Mouse (Mus musculus) monocyte, adult 2 months (primary cell): ENCODE measurements around the gene Ugt8a.

ENCODE experiments used
- DNase-seq, 2 experiments: peaks; one replicate each; pipeline ENCODE4 v3.0.0; 2022; ENCODE audit warnings: low spot score in 2 of 2, low read depth in 1 of 2

Ugt8a gene

GRCm38 (mm10) chr3:125938092-125938755 lies at the start of gene Ugt8a:
Gene Ugt8a, minus strand, starts transcription at chr3:125938619.
- no peak for DNase-seq

GRCm38 (mm10) chr3:125986639-125987038 lies 48.2 kb upstream of the Ugt8a start:
- DNase-seq, result no peak

DNA sequence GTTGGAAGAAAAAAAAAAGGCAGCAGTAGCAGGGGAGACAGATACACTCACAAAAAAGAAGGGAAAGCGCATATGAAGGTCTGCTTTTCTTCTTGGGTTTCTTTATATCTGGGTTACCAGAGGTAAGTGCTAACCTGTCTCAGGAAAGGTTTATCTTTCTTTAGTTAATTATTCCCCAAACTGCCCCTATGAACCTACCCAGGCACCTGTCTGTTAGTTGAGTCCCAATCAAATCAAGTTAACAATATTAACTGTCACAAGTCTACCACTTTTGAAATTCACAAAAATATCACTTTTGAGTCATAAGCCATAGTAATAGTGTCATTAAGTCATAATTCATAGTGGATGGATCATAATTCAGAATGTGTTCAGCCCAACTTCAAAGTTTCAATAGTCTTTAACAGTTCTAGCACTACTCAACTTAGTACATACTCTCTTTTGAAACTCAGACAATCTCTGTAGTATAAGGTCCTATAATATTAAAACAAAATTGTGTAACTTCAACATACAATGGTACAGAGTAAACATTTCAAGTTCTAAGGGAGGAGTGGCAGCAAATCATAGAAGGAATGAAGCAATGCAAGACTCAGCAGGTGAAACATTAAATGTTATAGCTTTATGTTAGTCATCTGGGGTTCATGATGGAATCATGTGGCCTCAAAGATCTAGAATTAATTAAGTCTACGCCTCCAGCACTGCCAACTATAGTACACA lies 45.4 kb upstream of the Ugt8a start:
- DNase-seq, result no peak

DNA sequence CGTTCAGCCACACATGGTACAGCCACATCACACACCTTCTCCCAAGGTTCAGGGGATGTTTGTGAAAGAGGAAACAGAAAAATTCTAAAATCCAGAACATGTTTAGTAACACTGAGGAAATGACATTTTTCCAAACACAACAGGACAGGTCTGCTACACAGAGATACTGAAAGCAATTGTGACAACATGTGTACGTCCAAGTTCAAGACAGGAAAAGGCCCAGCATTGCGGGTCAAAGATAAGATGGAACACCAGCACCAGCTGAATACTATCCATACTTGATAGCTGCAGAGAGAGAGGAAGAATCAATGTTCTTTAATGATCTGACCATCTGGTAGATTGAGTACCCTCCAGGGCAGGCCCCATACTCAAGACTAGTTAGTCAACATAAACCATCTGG lies 41.1 kb upstream of the Ugt8a start:
- DNase-seq, result no peak

- no peak for DNase-seq
Measured at GRCm38 (mm10) chr3:125975899-125976298, 37.5 kb upstream of the Ugt8a start.

- no peak for DNase-seq
Measured at GRCm38 (mm10) chr3:125969458-125969857, 31.0 kb upstream of the Ugt8a start.

DNA sequence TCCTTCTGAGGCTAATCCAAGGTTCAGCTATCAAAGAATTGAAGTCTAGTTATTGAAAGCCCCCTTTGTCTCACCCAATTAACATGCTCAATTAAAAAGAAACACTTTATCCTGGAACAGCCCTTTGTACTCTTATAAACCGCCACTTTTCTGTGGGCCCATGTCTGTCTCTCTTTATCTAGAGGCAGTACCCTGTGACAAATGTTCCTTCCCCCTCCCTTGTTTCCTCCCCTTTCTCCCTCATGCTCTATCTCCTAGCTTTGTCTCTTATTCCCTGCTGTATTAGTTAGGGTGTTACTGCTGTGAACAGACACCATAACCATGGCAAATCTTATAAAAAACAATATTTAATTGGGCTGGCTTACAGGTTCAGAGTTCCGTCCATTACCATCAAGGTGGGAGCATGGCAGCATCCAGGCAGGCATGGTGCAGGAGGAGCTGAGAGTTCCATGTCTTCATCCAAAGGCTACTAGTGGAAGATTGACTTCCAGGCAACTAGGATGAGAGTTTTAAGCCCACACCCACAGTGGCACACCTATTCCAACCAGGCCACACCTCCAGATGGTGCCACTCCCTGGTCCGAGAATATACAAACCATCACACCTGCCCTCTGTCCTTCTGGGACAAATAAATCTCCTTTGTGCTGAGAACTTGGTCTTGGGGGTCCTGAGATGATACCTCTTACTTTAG lies 17.9 kb upstream of the Ugt8a start:
- DNase-seq, result no peak

GRCm38 (mm10) chr3:125954881-125955280 lies 16.5 kb upstream of the Ugt8a start:
- DNase-seq, result no peak

DNA sequence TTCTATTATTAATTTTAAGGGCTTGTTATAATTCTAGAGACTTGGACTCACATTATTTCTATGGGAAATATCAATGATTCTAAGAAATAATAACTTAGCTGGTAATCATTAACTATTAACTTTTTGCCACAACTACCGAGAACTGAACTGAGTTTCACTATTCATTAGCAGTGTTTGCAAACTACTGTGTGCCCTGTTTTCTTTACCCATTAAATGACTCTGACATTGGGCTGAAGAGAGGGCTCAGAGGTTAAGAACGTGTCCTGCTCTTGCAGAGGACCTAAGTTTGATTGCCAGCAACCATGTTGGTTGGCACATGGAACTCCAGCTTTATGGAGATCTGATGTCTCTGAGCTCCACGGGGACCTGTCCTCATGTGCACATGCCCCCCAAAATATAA lies 2.4 kb upstream of the Ugt8a start:
- no peak for DNase-seq

DNA sequence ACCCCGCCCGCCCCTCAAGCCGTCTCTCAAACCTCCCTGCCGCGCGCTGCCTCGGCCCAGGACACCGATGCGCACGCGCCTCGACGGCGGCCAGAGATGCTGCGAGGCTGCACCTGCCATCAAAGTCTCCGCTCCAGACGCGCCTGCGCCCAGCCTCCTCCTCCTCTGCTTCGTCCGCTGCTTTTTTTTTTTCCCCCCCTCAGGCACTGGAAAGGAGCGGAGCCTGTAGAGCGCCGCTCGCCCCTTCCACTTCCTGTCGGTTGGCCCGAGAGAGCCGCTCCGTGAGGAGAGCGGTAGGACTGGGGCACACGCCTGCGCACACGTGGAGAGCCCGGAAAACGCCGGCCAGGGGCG lies 314 bp upstream of the Ugt8a start:
- DNase-seq, result no peak

DNA sequence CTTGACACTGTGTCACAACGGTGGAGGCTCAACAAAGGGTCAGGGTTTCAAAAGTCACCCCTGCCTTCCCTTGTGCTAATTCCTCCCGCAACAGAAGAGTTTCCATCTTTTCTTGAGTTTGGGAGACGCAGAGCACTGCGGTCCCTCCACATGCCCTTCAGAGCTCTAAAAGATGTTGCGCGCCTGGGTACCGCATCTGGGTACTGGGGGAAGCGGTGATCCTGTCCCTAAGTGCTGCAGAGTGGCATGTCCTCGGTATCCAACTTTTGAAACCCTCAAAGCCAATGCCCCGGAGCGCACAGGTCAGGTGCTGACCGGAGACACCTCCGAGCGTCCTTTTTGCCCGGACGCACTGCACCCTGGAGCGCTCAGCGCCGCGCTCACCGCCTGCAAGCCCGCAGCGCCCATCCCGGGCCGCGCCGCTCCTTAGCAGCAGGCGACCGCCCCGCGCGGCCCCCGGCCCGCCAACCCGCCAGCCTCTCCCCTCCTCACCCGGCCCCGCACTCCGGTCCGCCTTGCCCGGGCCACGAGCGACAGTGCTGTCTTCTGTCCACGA lies 805 bp downstream of the Ugt8a start:
- no peak for DNase-seq

DNA sequence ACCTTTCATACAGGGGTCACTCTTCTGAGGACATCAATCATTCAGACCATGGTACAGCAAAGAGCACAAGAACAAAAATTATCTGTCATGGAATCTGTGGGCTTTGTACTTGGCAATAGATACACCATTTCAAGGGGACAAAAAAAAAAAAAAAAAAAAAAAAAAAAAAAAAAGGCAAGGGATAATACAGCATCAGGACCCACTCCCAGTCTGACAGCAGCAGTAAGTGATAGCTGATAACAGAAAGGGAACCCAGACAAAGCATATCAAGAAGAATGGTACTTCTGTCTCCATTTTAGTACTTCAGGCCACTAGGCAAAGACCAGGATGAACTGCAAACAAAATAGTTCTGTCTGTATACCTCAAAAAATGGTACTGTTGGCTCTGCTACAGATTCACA lies 2.6 kb downstream of the Ugt8a start:
- no peak for DNase-seq

- no peak for DNase-seq
Measured at GRCm38 (mm10) chr3:125932594-125933237, 5.7 kb downstream of the Ugt8a start.

DNA sequence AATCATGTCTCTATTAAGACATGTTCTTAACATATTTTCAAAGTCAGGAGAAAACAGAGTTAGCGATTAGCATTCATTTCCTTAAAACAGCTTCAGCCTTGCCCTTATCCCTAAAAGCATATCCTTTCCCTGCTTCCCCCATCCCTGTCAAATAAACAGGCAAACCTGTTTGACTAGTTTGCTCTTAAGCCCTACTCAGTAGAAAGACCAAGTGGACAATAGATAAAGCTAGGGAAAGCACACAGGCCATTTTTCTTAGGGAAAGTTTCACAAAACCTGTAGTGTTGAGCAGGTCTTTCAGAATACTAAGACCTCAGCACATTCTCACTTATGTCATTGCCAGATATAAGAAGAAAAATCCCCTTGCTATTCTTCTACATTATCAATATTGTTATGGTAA lies 7.4 kb downstream of the Ugt8a start:
- DNase-seq, result no peak

GRCm38 (mm10) chr3:125920876-125921275 lies 17.5 kb downstream of the Ugt8a start:
- no peak for DNase-seq

DNA sequence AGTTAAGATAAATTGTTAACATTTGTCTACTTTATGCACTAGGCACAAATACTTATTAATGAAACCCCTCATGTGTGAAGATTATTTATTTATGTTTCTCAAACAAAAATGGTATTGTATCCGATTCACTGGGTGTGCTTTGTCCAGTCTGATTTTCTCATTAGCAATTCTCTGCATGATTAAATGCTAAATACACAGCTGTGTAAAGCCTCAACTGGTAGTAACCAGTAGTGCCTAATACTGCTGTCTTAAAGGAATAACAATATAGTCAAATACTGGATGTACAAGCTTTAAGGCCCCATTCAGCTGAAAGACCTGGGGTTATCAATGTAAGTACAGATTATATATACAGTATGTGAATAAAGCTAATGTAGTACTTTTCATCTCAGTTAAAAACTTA lies 39.4 kb downstream of the Ugt8a start:
- DNase-seq, result no peak

DNA sequence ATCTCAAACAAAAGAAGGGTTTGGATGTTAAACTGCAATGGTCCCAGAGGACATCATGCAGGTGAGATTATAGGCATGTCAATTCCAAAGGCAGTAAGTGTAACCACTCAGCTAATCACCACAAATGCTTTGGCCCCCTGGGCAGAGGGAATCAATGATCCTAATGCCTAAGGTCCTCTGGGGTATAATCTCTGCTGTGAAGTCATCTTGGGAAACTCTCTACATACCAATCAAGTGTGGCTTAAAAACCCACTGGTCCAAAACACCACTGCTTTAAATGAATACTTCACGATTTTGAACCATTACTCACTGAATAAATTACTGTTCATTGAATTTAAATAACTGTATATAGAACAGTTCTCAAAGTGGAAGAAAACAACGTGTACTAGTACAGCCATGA lies 51.3 kb downstream of the Ugt8a start:
- no peak for DNase-seq

GRCm38 (mm10) chr3:125884879-125885278 lies 53.5 kb downstream of the Ugt8a start:
- no peak for DNase-seq

DNA sequence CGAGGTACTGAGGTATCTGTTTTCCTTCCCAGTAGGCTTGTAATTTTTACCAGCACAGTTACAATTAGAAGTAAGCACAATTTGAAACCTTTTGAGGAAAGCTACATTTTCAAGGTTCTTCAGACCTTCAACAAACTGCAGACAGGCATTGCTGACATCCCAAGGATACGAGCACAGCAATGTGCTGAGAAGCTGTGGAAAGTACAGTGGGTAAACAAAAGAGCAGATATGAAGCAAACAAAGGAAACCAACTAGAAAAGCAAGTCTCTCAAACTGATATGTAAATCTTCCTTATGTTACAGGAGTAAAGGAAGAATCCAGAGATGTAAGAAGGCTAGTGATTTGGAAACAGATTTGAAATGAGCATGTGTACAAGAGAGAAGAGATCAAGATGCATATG lies 54.0 kb downstream of the Ugt8a start:
- DNase-seq, result no peak

DNA sequence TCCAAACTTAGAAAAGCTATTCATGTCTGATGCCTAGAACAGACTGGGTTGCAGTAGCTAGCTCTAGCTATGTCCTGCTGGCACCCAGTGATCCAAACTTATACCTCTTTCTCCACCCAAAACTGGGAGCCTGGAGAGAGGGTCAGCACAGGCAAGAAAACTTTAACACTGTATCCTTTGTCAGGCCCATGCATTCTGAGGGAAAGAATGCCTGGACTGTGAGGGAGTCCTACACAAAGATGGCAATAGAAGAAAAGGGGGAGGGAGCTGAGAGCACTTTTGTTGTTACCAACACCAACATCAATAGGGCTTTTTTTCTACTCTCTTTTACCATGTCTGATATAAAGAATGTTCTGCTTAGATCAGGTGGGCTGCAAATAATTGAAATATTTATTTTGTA lies 55.4 kb downstream of the Ugt8a start:
- no peak for DNase-seq

DNA sequence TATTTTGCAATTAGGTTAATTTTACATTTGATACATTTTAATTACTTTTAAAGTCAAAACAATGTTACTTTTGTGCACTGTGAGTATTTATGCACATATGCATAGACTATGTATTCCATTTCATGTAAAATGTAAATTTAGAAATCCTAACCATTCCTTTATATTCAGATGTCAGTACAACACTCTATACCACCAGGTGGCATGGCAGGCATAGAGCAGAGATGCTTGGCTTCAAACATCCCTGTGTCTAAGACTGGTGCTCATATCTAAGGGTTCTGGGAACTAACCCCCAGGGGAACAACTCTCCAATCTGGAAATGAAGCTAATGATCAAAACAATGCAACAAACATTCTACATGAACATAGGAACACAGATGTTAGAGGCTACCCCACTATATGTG lies 56.6 kb downstream of the Ugt8a start:
- DNase-seq, result no peak

DNA sequence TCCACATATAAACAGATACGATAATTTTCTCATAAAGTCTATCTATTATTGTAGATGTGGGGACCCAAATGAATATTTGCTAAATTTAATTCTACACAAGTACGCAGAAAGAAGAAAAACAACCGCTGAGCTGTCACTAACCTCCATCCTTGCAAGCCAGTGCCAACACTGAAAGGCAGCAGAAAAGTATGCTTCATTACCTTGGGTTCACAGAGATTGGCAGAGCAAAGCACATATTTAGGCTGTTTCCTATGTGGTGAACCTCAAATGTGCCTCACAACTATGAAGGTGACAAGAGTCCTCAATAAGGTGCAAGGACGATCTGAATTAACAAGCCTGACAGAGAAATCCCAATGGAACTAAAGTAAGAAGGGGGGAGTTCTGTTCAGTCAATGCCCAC lies 64.0 kb downstream of the Ugt8a start:
- DNase-seq, result no peak
